Mouse (Mus musculus) MEL (cell line): ENCODE measurements around the gene Pde1c. TPM values are rescaled to one million over a fixed set of nuclear protein-coding genes. Genes with fewer than 3 reads are reported as not detected.

ENCODE experiments used
- DNase-seq: peaks from one replicate; pipeline ENCODE4 v3.0.0; 2011; ENCODE audit warnings: low read depth, low spot score
- H3K27ac ChIP-seq: 2 replicates; pipeline ENCODE4 v1.5.1; 2012; ENCODE audit warnings: low read depth, mild to moderate bottlenecking, control low read depth, low read length, moderate library complexity; ENCODE audit not compliant: control insufficient read depth
- H3K27me3 ChIP-seq, 2 experiments: fragments of 150-350 bp in 1 of 2; sonication (generic) in 1 of 2; 2 replicates each; pipeline ENCODE4 v1.6.1; 2012; ENCODE audit warnings: low read length in 2 of 2, mild to moderate bottlenecking in 2 of 2, improper control_type of control experiment in 1 of 2, moderate library complexity in 1 of 2; ENCODE audit not compliant: insufficient read depth in 2 of 2, control insufficient read depth in 1 of 2
- H3K36me3 ChIP-seq, 2 experiments: 2 replicates each; pipeline ENCODE4 v1.6.1; 2012 to 2014; ENCODE audit warnings: low read length in 2 of 2, improper control_type of control experiment in 1 of 2, inconsistent platforms in 1 of 2, mild to moderate bottlenecking in 1 of 2; ENCODE audit not compliant: insufficient read depth in 2 of 2, control insufficient read depth in 1 of 2
- H3K4me1 ChIP-seq, 2 experiments: fragments of 150-350 bp in 1 of 2; sonication (generic) in 1 of 2; 2 replicates each; pipeline ENCODE4 v1.6.1; 2012; ENCODE audit warnings: low read length in 2 of 2, improper control_type of control experiment in 1 of 2, mild to moderate bottlenecking in 1 of 2; ENCODE audit not compliant: insufficient read depth in 2 of 2, control insufficient read depth in 1 of 2
- H3K4me3 ChIP-seq, 2 experiments: fragments of 150-350 bp in 1 of 2; sonication (generic) in 1 of 2; 2 replicates each; pipeline ENCODE4 v1.5.1; 2012; ENCODE audit warnings: low read depth in 2 of 2, low read length in 2 of 2, mild to moderate bottlenecking in 2 of 2, moderate library complexity in 2 of 2, control low read depth in 1 of 2, improper control_type of control experiment in 1 of 2; ENCODE audit not compliant: control insufficient read depth in 1 of 2, insufficient read depth in 1 of 2
- H3K79me2 ChIP-seq: 2 replicates; pipeline ENCODE4 v1.6.1; 2012; ENCODE audit warnings: mild to moderate bottlenecking, low read length, moderate library complexity; ENCODE audit not compliant: control insufficient read depth, poor library complexity, insufficient read depth
- H3K9ac ChIP-seq: 2 replicates; pipeline ENCODE4 v1.6.1; 2012; ENCODE audit warnings: low read depth, mild to moderate bottlenecking, control low read depth, low read length, moderate library complexity; ENCODE audit not compliant: control insufficient read depth, poor library complexity, severe bottlenecking
- H3K9me3 ChIP-seq: fragments of 150-350 bp; sonication (generic); replicated peaks from 2 replicates; pipeline ENCODE4 v1.6.1; 2012; ENCODE audit warnings: mild to moderate bottlenecking, low read length, improper control_type of control experiment, moderate library complexity; ENCODE audit not compliant: insufficient read depth
- BHLHE40 ChIP-seq: IDR thresholded peaks from 2 replicates; pipeline ENCODE4 v1.6.1; 2012; ENCODE audit warnings: low read depth, mild to moderate bottlenecking, inconsistent platforms, low read length, improper control_type of control experiment, borderline replicate concordance
- CHD1 ChIP-seq: IDR thresholded peaks from 2 replicates; pipeline ENCODE4 v1.6.1; 2012; ENCODE audit warnings: low read depth, mild to moderate bottlenecking, inconsistent platforms, low read length, improper control_type of control experiment
- CHD2 ChIP-seq: IDR thresholded peaks from 2 replicates; pipeline ENCODE4 v1.6.1; 2011; ENCODE audit warnings: low read length, improper control_type of control experiment
- CTCF ChIP-seq, 3 experiments: IDR thresholded peaks in 2 of 3; conservative IDR thresholded peaks in 1 of 3; 2 replicates each; pipeline ENCODE4 v1.5.1; 2011 to 2012; ENCODE audit warnings: low read length in 3 of 3, low read depth in 2 of 3, mild to moderate bottlenecking in 2 of 3, improper control_type of control experiment in 1 of 3, inconsistent platforms in 1 of 3, mixed read lengths in 1 of 3, moderate library complexity in 1 of 3; ENCODE audit not compliant: control insufficient read depth in 1 of 3, insufficient read depth in 1 of 3, poor library complexity in 1 of 3, severe bottlenecking in 1 of 3
- ETS1 ChIP-seq: IDR thresholded peaks from 2 replicates; pipeline ENCODE4 v1.6.1; 2012; ENCODE audit warnings: low read depth, mild to moderate bottlenecking, inconsistent platforms, low read length, improper control_type of control experiment, moderate library complexity
- GABPA ChIP-seq: IDR thresholded peaks from 2 replicates; pipeline ENCODE4 v1.6.1; 2012; ENCODE audit warnings: low read depth, mild to moderate bottlenecking, inconsistent platforms, low read length, improper control_type of control experiment, moderate library complexity
- GATA1 ChIP-seq: IDR thresholded peaks from 2 replicates; pipeline ENCODE4 v1.6.1; 2011; ENCODE audit warnings: low read depth, low read length, improper control_type of control experiment
- HCFC1 ChIP-seq: IDR thresholded peaks from 2 replicates; pipeline ENCODE4 v1.6.1; 2012; ENCODE audit warnings: low read depth, mild to moderate bottlenecking, inconsistent platforms, low read length, improper control_type of control experiment, moderate library complexity
- KAT2A ChIP-seq: conservative IDR thresholded peaks from 2 replicates; pipeline ENCODE4 v1.6.1; 2012; ENCODE audit warnings: low read depth, low read length, improper control_type of control experiment, inconsistent platforms
- MAX ChIP-seq: IDR thresholded peaks from 2 replicates; pipeline ENCODE4 v1.6.1; 2011; ENCODE audit warnings: low read length, improper control_type of control experiment
- MXI1 ChIP-seq: IDR thresholded peaks from 2 replicates; pipeline ENCODE4 v1.6.1; 2011; ENCODE audit warnings: mild to moderate bottlenecking, low read depth, low read length, improper control_type of control experiment
- MYB ChIP-seq: IDR thresholded peaks from 2 replicates; pipeline ENCODE4 v1.6.1; 2011; ENCODE audit warnings: mild to moderate bottlenecking, low read depth, low read length, improper control_type of control experiment
- NELFE ChIP-seq: IDR thresholded peaks from 2 replicates; pipeline ENCODE4 v1.6.1; 2011; ENCODE audit warnings: low read depth, low read length, improper control_type of control experiment
- NRF1 ChIP-seq: IDR thresholded peaks from 2 replicates; pipeline ENCODE4 v1.6.1; 2014; ENCODE audit warnings: low read depth, mild to moderate bottlenecking, inconsistent platforms, low read length, improper control_type of control experiment, moderate library complexity; ENCODE audit not compliant: poor library complexity, insufficient read depth, severe bottlenecking
- POLR2A ChIP-seq, 2 experiments: IDR thresholded peaks; 2 replicates each; pipeline ENCODE4 v1.6.1; 2011 to 2012; ENCODE audit warnings: low read length in 2 of 2, mild to moderate bottlenecking in 2 of 2, control low read depth in 1 of 2, improper control_type of control experiment in 1 of 2, low read depth in 1 of 2, moderate library complexity in 1 of 2; ENCODE audit not compliant: control insufficient read depth in 1 of 2, insufficient read depth in 1 of 2, poor library complexity in 1 of 2
- RAD21 ChIP-seq: IDR thresholded peaks from 2 replicates; pipeline ENCODE4 v1.6.1; 2011; ENCODE audit warnings: mild to moderate bottlenecking, low read depth, low read length, improper control_type of control experiment
- SIN3A ChIP-seq: IDR thresholded peaks from 2 replicates; pipeline ENCODE4 v1.6.1; 2012; ENCODE audit warnings: low read length, improper control_type of control experiment, inconsistent platforms
- SMC3 ChIP-seq: IDR thresholded peaks from 2 replicates; pipeline ENCODE4 v1.6.1; 2011; ENCODE audit warnings: low read depth, low read length, improper control_type of control experiment
- TAL1 ChIP-seq: IDR thresholded peaks from 2 replicates; pipeline ENCODE4 v1.6.1; 2012; ENCODE audit warnings: mild to moderate bottlenecking, inconsistent platforms, low read length, moderate library complexity, mixed read lengths
- TBP ChIP-seq: IDR thresholded peaks from 2 replicates; pipeline ENCODE4 v1.8.0; 2011; ENCODE audit warnings: low read depth, low read length, improper control_type of control experiment
- USF1 ChIP-seq: IDR thresholded peaks from 2 replicates; pipeline ENCODE4 v1.6.1; 2014; ENCODE audit warnings: low read depth, mild to moderate bottlenecking, inconsistent platforms, low read length, improper control_type of control experiment, moderate library complexity
- USF2 ChIP-seq, 2 experiments: IDR thresholded peaks; 2 replicates each; pipeline ENCODE4 v1.6.1; 2011 to 2012; ENCODE audit warnings: improper control_type of control experiment in 2 of 2, low read length in 2 of 2, borderline replicate concordance in 1 of 2, inconsistent platforms in 1 of 2, low read depth in 1 of 2, mild to moderate bottlenecking in 1 of 2; ENCODE audit not compliant: insufficient read depth in 1 of 2
- ZC3H11A ChIP-seq: IDR thresholded peaks from 2 replicates; pipeline ENCODE4 v1.6.1; 2012; ENCODE audit warnings: low read depth, mild to moderate bottlenecking, inconsistent platforms, low read length, improper control_type of control experiment
- polyA plus RNA-seq, 2 experiments: library from polyadenylated mRNA; stranded (reverse) in 1 of 2; unstranded in 1 of 2; fragments of >175 nt in 1 of 2; fragments of >200 nt in 1 of 2; gene quantifications; 2 replicates each; pipeline versions ENCODE4 v1.2.1 to v1.2.4; 2012; ENCODE audit warnings: low replicate concordance in 2 of 2, low read depth in 1 of 2; ENCODE audit not compliant: insufficient read length in 2 of 2, insufficient read depth in 1 of 2, missing spikeins in 1 of 2
- total RNA-seq: library from RNA; depleted of rRNA; stranded (reverse); fragments of 300-350 nt; gene quantifications from 2 replicates; pipeline ENCODE4 v1.2.3, GENCODE M21; 2012

Gene Pde1c
- total and polyA plus RNA-seq, 3 experiments: not detected

GRCm38 (mm10) chr6:56480914-56481482, 87.9 kb downstream of the Pde1c start:
- no peaks in the 10 kb centered on the region for H3K36me3 ChIP-seq
- H3K79me2 ChIP-seq: no peaks in the 10 kb centered on the region
- no peak overlapping the region for H3K4me3 ChIP-seq
- H3K9me3 ChIP-seq: no peaks in the 10 kb centered on the region
- no peak overlapping the region for H3K9ac ChIP-seq
- no peaks in the 10 kb centered on the region for H3K27me3 ChIP-seq
- no peaks in the 10 kb centered on the region for H3K4me1 ChIP-seq
- no peak overlapping the region for H3K27ac ChIP-seq
- peak; percentile 34 for DNase-seq
- TF ChIP-seq USF1: no peak
- no peak for TF ChIP-seq SIN3A
- no peak for TF ChIP-seq CHD2
- peak; percentile 64 to 74 (median 65) for TF ChIP-seq CTCF (IDR thresholded peaks at IDR 0.05 in 2 of 3, conservative IDR thresholded peaks at IDR 0.05 in 1 of 3; ENCODE audit: control insufficient read depth in 1 of 3, insufficient read depth in 1 of 3, low read depth in 2 of 3, low read length in 3 of 3, poor library complexity in 1 of 3, severe bottlenecking in 1 of 3)
- no peak for TF ChIP-seq MXI1
- TF ChIP-seq GABPA: no peak
- TF ChIP-seq GATA1: no peak
- TF ChIP-seq SMC3: peak; percentile 67
- peak; percentile 65 for TF ChIP-seq RAD21
- TF ChIP-seq KAT2A: no peak
- no peak for TF ChIP-seq CHD1
- peak; percentile 34; the same call in 1 of the 2 replicates for TF ChIP-seq ZC3H11A
- TF ChIP-seq ETS1: no peak

- H3K9ac ChIP-seq: no peak overlapping the region
- no peak for TF ChIP-seq POLR2A (IDR thresholded peaks at IDR 0.05; ENCODE audit: control insufficient read depth in 1 of 2, insufficient read depth in 1 of 2, low read depth in 1 of 2, low read length in 2 of 2, poor library complexity in 1 of 2)
- H3K27ac ChIP-seq: no peak overlapping the region
- no peak overlapping the region for H3K4me3 ChIP-seq
- no peaks in the 10 kb centered on the region for H3K36me3 ChIP-seq
- no peaks in the 10 kb centered on the region for H3K79me2 ChIP-seq
- no peak for DNase-seq
- no peaks in the 10 kb centered on the region for H3K27me3 ChIP-seq
- H3K9me3 ChIP-seq: no peaks in the 10 kb centered on the region
- H3K4me1 ChIP-seq: no peaks in the 10 kb centered on the region
Measured at GRCm38 (mm10) chr6:56476581-56476980, 92.3 kb downstream of the Pde1c start.

- DNase-seq: peak; percentile 29
- TF ChIP-seq MXI1 (no peak), CTCF (IDR thresholded peaks at IDR 0.05 in 2 of 3, conservative IDR thresholded peaks at IDR 0.05 in 1 of 3; ENCODE audit: control insufficient read depth in 1 of 3, insufficient read depth in 1 of 3, low read depth in 2 of 3, low read length in 3 of 3, poor library complexity in 1 of 3, severe bottlenecking in 1 of 3) (peak; percentile 40 to 55 (median 53)), NRF1 (no peak), BHLHE40 (no peak), MYB (no peak), HCFC1 (no peak), USF2 (IDR thresholded peaks at IDR 0.05; ENCODE audit: borderline replicate concordance in 1 of 2, insufficient read depth in 1 of 2, low read depth in 1 of 2, low read length in 2 of 2) (no peak), NELFE (no peak), TAL1 (no peak), RAD21 (peak; percentile 52), TBP (no peak), ETS1 (no peak), MAX (no peak), SMC3 (peak; percentile 38; the same call in 1 of the 2 replicates), CHD1 (no peak)
- Histone ChIP-seq H3K4me3 (no peak overlapping the region), H3K79me2 (no peaks in the 10 kb centered on the region), H3K4me1 (no peaks in the 10 kb centered on the region), H3K9ac (no peak overlapping the region), H3K36me3 (no peaks in the 10 kb centered on the region), H3K27me3 (no peaks in the 10 kb centered on the region), H3K9me3 (no peaks in the 10 kb centered on the region), H3K27ac (no peak overlapping the region)
Measured at GRCm38 (mm10) chr6:56458098-56458497, 110.8 kb downstream of the Pde1c start.
